Mouse (Mus musculus): Measurements from ENCODE around the gene 3110082J24Rik.

Gene 3110082J24Rik

DNA sequence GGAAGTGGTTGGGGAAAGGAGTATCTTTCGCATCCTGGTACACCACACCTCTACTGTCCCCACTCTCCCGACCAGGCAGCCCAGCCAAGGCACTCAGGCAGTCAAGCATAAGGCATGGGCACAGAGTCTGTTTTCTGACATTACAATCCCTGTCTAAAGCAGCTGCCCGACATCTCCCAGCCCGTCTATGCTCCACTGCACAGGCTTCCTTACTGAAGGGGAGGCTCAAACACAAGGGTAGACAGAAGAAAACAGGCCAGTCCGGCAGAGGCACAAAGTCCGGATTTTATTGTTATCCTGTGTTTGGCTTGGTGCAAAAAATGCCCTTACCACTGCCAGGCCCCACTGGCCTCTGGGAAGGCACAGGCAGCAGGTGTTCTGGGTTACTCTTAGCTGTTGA, 13.3 kb upstream of the 3110082J24Rik start:
- DNase-seq (ENCODE audit: inconsistent age in 2 of 2, low spot score in 1 of 2) = no peak

DNA sequence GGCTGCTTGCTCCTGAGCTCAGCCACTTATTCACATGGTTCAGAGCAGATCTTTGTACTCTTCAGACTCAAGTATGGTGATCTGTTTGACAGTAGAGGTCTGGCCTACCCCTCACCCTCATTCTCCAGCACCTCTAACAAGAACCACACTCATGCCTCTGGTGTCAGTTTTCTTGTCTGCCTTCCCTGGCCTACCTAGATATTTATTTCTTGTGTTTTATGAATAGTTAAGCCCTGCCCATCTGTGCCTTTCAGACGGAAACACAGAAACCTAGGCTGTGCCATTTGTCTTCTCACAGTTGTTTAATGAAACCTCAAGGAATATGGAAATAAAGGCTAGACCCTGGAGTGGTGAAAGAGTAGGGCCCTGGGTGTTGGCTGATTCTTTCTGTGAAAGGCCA, 12.1 kb upstream of the 3110082J24Rik start:
- no peak for DNase-seq (ENCODE audit: inconsistent age in 2 of 2, low spot score in 1 of 2)

DNA sequence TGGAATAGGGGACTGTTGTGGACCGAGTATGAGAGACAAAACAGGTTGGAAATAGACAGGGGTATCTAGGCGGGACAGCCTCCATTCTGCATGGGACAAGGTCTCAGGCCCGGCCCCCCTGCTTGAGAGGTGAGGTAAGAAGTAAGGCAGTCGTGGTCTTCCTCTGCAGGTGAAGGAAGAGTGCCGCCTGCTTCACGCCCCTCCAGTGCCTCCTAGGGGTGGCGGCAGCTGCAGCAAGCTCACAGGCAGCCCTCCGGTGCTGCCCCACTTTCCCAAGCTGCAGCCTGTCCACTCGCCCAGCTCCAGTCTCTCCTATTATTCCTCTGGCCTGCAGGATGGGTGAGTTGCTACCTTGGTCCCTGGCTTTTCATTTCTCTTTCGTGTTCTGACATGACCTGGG, 9.8 kb upstream of the 3110082J24Rik start:
- DNase-seq (ENCODE audit: inconsistent age in 2 of 2, low spot score in 1 of 2) = no peak

DNA sequence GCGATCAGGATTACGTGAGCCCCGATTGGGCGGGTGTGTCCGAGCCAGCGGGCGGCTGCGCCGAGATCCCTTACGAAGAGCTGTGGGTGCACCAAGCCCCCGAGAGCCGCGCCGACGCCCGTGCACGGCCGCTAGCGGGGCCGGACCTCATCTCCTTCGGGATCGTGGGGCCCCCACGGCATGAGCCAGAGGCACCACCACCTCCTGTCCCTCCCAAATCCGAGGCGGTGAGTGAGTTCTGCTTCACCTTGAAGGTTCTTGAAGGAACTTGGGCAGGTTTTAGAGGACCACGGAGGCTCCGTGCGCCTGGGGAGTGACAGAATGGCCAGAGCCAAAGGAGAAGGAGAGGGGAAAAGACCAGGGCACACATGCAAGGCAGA, 8.9 kb upstream of the 3110082J24Rik start:
- no peak for DNase-seq (ENCODE audit: inconsistent age in 2 of 2, low spot score in 1 of 2)

DNA sequence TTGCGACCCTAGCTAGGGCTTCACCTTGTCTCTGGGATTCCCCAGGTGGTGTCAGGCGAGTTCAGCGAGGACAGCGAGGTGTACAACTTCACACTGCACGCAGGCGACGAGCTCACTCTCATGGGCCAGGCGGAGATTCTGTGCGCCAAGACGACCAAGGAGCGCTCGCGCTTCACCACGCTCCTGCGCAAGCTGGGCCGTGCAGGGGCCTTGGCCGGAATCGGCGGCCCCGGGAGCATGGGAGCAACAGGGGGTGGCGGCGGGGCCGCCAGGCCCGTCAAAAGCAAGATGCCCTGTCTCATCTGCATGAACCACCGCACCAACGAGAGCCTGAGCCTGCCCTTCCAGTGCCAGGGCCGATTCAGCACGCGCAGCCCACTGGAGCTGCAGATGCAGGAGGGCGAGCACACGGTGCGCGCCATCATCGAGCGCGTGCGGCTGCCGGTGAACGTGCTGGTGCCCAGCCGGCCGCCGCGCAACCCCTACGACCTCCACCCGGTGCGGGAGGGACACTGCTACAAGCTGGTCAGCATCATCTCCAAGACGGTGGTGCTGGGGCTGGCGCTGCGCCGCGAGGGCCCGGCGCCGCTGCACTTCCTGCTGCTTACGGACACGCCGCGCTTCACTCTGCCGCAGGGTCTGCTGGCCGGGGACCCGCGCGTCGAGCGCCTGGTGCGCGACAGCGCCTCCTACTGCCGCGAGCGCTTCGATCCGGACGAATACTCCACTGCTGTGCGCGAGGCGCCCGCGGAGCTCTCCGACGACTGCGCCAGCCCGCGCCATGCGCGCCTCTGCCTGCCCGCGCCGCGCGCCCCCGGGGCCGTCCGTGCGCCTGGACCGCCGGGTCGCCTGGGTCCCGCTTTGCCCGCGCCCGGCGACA, 8.2 kb upstream of the 3110082J24Rik start:
- DNase-seq (ENCODE audit: inconsistent age in 2 of 2, low spot score in 1 of 2) = peak in 1 of 2 experiments; percentile 75

DNA sequence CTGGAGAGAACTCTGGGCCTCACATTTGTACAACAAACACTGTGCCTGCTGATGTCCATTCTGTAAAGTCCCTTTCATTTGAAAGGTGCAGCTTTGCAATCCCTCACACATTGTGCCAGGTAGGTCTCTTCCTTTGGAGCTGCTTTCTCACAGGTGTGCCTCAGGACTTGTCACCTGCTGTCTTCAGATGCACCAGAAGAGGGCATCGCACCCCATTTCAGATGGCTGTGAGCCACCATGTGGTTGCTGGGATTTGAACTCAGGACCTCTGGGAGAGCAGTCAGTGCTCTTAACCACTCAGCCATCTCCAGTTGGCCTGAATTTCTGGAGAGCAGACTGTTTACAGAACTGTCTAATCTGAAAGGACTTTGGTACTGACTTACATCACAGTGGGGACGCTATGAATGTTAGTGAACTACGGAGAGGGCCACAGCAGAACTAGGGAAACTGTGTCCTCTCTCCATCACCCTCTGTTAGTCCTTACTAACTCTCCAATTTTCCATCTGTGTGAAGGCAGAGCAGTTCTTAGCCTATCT, 6.7 kb upstream of the 3110082J24Rik start:
- DNase-seq (ENCODE audit: inconsistent age in 2 of 2, low spot score in 1 of 2) = no peak

DNA sequence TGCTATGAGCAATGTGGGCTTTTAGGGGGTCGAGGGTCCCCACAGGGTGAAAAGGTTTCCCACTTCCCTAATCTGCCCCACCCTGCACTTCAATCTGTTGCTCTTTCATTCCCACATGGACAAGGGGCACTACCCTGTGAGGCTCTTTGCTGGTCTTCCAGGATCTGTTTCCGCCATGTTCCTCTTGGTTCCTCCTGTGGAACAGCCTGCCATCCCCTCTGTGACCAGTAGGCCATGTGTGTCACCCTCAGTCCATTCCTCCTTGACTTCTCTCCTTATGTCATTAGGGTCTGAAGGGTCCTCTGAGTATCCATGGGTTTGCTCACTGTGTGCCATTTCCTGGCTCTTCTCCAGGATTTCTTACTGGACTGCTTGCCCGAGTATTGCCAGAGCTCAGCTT, 5.9 kb upstream of the 3110082J24Rik start:
- DNase-seq (ENCODE audit: inconsistent age in 2 of 2, low spot score in 1 of 2) = no peak

DNA sequence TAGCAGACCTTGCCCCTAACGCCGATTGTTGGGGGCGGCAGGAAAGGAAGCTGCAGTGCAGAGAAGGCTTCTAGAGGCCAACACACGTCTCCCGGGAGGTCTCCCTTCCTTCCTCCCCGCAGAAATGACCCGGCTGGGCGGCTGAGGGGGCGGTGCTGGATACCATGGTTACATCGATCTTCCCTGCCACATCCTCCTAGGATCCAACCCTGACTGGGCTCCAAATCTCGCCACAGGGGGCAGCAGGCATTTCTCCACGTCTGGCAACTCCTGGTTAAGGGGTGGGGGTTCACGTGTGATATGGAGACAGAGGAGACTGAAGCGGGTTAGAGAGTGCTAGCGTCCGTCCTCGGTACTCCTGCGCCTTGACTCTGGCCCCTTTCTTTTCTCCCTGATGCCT, 5.2 kb upstream of the 3110082J24Rik start:
- peak in 1 of 2 experiments; percentile 51 for DNase-seq (ENCODE audit: inconsistent age in 2 of 2, low spot score in 1 of 2)

DNA sequence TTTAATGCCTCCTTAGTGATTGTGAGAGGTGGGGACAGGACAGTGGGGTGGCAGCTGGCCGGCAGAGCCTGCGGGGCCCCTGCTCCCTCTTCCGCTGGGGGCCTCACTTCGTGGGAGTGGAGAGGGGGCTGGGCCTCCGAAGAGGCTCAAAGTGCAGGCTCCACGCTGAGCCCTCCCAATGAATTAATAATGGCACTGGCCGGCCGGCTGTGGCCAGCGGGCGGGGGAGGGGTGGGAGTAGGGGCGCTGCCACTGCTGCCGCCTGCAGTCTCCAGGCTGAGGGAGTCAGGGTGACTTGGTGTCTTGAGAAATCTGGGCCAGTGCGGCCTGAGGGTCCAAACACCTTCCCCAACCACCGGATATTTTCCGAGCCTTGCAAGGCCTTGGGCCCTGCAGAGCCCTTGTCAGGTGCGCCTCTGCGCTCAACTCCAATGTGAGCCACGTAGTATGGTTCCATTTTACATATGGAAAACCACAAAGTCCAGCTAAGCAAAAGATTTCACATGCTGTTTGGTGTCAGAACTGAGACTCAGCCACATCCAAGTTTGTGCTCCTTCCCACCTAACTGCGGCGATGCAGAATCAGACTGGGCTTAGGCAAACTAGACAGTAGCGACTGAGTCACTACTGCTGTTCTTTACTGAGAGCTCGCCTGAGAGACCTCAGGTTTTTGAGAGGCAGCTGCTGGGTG, 4.6 kb upstream of the 3110082J24Rik start:
- no peak for DNase-seq (ENCODE audit: inconsistent age in 2 of 2, low spot score in 1 of 2)

DNA sequence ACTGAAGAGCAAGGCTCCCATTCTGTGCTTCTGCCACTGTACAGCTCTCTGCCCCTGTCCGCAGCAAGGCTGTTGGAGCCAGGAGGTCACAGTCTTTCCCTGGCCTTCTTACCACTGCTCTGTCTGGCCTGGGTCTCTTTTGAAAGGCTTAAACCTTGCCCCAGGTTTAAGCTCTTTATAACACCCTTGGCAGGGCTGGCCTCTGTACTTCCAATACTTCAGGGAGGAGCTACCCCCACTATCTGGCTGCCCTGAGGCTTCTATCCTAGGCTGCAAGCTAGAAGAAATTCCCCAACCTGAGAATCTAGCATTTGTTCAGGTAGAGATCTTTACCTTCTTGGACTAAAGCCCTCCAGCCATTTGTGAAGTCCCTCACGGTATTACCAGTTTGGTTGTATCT, 4.0 kb upstream of the 3110082J24Rik start:
- DNase-seq (ENCODE audit: inconsistent age in 2 of 2, low spot score in 1 of 2) = no peak

DNA sequence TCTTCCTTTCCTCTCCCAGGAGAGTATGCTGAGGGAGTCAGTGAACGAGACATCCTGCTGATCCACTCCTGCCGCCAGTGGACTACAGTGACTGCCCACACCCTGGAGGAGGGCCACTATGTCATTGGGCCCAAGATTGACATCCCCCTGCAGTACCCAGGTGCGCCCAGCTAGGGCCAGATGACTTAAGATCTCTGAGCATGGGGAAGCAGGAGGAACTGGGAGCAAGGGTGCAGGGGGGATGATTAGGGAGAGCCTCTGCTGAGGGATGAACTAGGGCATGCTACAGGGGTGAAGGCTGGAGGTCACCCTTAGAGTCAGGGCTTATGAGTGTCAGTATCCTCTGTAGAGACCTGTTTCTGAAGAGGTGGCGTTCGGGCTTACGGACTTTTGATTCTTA, 2.3 kb upstream of the 3110082J24Rik start:
- DNase-seq (ENCODE audit: inconsistent age in 2 of 2, low spot score in 1 of 2) = peak in 1 of 2 experiments; percentile 21

DNA sequence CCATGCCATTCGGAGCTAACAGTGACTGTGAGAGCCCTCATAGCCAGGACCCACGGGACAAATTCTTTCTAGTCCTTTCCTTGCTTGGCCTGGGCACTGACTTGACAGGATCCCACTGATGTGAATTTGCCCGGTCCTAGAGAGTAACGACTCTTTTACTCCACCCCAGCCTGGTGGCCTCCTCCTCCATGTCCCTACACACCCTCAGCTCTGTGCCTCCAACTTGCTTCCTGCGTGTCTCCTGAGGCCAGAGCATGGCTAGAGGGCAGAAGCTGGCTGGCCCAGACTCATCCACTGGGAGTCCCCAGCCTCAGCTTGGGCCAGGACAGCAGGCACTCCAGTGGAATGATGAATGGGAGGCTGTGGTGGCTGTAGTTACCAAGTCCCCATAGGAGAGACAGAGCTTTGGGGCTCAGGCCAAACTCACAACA, 1.7 kb upstream of the 3110082J24Rik start:
- peak in 1 of 2 experiments; percentile 24 for DNase-seq (ENCODE audit: inconsistent age in 2 of 2, low spot score in 1 of 2)

DNA sequence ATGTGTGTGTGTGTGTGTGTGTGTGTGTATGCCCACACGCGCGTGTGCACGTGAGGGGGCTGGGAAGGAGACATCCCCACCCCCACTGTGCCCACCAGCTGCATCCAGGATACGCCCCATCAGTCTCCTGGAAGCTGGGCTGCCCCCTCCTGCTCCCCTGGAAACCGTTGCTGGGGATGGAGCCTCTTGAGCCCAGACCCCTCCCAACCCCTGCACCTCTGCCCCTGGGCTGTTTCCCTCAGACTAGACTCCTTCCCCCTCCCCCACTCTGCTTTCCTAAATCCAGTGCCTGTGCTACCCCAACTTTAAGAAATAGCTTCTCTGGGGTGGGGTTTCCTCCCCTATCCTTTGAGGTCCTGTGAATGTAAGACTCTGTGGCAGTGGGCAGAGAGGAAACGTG, 1.3 kb upstream of the 3110082J24Rik start:
- peak in 1 of 2 experiments; percentile 14 for DNase-seq (ENCODE audit: inconsistent age in 2 of 2, low spot score in 1 of 2)

DNA sequence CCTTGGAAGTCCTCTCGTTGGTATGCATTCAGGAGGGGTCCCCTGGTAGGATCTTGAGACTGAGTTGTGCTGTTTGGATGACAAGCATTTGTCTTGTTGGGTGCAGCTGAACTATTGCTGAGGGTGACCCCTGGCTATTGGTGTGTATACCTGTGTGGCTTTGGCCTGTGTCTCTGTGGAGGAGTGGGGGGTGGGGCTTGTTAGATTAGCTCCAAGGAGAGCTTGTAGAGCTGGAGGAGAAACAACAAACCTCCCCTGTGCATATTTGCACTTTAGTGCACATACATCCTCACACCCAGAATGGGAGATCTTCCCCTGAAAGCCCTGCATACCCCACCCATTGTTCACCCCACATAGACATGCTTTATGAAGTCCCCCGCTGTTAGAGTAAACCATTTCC, 870 bp upstream of the 3110082J24Rik start:
- DNase-seq (ENCODE audit: inconsistent age in 2 of 2, low spot score in 1 of 2) = peak in 1 of 2 experiments; percentile 13

DNA sequence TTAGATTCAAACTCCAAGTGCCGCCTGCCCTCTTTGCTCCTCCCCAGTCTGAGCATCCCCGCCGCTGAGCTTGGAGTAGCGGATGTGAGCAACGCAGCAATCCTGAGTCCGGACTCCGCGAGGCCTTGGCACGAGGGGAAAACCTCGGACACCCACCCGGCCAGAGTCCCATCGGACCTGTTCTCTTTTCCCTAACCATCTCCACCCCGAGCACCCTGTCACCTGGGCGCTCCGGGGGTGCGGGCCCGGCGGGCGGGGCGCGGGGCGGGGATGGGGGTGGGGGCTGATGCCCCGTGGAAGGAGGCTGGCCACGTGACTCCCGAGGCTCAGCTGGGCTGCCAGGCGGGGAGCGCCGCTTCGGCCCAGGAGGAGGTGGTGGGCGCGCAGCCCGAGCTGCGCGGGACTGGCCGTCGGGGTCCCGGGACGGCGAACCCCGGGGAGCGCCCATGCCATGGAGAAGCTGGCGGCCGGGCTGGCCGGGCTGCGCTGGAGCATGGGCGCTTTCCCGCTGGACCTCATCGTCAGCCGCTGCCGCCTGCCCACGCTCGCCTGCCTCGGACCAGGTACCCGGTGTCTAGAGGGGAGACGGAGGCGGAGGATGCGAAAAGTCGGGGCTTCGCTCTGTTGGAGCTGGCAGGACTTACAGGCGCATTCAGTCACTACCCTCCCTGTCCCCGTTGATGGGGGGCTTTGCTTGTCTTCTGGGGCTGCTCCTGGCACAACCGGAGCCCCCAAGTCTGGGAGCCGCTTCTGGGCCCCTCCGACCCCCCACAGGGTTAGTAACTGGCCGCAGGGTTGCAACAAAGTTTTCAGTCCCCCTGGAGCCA, 832 bp downstream of the 3110082J24Rik start, which contains the start of gene Garem2:
Gene Garem2 (plus strand): TSS at position 321 of the 827 bp plus-strand sequence.
- peak in 1 of 2 experiments; percentile 60 for DNase-seq (ENCODE audit: inconsistent age in 2 of 2, low spot score in 1 of 2)

DNA sequence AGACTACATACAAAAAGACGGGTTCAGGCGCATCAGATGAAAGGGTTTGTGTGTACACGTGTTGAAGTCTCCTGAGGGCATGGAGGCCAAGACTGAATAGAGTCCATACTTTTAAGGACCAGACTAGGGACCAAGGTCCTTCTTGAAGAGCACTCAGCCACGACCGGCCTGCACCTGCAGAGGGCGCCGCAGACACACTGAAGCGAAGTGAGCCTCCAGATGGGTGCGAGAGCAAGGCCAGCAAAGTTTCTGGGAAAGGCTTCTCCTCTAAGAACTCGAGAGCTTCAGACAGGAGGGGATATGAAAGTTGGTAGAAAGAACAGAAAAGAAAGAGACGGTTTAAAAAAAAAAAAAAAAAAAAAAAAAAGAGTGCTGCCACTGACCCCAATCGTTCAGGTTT, 1.5 kb downstream of the 3110082J24Rik start:
- DNase-seq (ENCODE audit: inconsistent age in 2 of 2, low spot score in 1 of 2) = peak; percentile 47 to 82

DNA sequence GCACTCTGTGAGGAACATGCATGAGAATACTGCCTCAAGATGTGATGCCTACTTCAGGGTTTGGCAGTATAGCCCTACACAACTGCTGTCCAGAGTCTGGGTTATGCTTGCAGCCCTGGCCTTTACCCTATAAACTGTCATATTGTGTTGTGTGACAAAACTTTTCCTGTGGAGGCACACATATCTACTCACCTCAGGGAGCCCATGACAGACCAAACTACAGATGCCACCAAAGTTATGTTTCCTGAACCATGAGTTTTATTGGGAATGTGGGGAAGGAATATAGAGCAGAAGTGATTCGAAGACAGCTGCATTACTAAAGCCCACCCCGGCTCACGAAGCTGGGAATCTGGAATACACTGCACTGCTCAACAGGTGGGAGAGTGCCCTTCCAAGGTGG, 2.5 kb downstream of the 3110082J24Rik start:
- no peak for DNase-seq (ENCODE audit: inconsistent age in 2 of 2, low spot score in 1 of 2)

DNA sequence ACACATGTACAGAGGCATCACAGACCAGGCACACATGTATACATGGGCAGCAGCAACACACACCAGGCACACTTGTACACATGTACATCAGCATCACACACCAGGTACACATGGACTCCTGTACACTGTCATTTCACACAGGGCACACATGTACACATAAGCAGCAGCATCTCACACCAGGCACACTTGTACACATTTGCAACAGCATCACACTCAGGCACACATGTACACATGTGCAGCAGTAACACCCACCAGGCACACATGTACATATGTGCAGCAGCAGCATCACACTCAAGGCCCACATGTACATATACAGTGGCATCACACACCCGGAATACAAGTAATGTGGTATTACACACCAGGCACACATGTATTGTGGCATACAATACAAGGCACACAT, 7.6 kb downstream of the 3110082J24Rik start:
- DNase-seq (ENCODE audit: inconsistent age in 2 of 2, low spot score in 1 of 2) = no peak

DNA sequence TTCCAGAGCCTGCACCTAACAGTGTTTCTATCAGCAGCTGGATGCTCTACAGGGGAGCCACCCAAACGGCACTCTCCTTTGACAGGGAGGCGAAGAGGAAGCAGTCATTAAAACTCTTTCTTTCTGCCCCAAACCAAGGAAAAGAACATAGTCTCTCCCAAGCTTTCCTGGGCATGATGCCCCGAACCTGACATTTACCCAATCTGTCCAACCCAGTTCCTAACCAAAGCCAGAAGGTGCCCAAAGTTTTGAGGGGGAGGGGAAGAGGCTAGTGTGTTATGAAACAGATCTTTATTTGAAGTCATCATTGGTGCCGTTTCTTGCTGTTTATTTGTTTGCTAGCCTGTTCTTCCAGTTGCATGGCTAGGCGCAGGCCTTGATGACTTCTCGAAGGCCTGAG, 10.2 kb downstream of the 3110082J24Rik start:
- no peak for DNase-seq (ENCODE audit: inconsistent age in 2 of 2, low spot score in 1 of 2)

DNA sequence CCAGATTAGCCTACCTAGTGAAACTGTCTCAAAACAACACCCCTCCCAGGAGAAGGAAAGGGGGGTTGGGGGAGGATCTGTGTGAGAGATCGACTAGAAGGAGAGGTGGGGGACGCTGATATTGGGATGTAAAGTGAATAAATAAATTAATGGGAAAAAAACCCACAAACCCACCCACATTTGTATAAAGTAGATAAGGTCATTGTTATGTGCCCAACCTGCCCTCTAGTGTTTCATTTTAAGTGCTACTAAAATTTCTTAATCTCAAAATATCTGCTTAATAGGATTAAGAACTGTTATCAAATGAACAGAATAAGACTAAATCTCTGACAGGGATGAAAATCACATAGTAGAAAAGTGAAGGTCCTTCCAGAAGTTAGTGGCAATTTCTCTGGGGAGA, 11.5 kb downstream of the 3110082J24Rik start:
- DNase-seq (ENCODE audit: inconsistent age in 2 of 2, low spot score in 1 of 2) = no peak

DNA sequence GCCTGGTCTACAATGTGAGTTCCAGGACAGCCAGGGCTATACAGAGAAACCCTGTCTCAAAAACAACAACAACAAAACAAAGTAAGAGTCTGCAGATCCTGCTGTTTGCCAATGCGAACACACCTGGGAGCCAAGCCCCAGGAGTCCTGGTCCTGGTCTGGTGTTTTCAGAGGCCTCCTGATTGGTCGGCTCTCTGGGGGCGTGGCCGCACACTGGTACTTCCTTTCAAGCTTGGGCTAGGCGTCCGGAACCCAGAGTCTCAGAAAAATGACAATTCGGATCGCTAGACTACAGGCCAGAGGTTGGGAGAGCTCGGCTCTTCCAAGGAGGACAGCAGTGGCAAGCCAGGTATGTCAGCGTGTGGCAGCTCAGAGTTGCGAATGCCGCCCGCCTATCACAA, 13.2 kb downstream of the 3110082J24Rik start:
- no peak for DNase-seq (ENCODE audit: inconsistent age in 2 of 2, low spot score in 1 of 2)

Data from adrenal gland, adult (tissue).